Mouse (Mus musculus): ENCODE measurements around the gene Shox2. TPM values are rescaled to one million over a fixed set of nuclear protein-coding genes. Genes with fewer than 3 reads are reported as not detected.

Gene Shox2
- 23.7 and 32.7 TPM in 2 replicates for polyA plus RNA-seq (2014; fragmentation: Nextera tagmentation; extraction: Ambion mirVana)

- H3K4me3 ChIP-seq (ENCODE audit: low read depth, low read length) = peak within 1 kb of the TSS; percentile 41
- no peak for ATAC-seq (ENCODE audit: low FRiP score)
- peaks cover 44% of the 10 kb centered on the region for H3K27me3 ChIP-seq (ENCODE audit: control insufficient read depth, insufficient read depth, low read length)
- H3K9me3 ChIP-seq (ENCODE audit: control insufficient read depth, low read length) = no peaks in the 10 kb centered on the region
- DNase-seq (ENCODE audit: low spot score) = peak; percentile 54
- 0% methylated on average over 10 of the region's 15 CpGs for WGBS
- peak within 1 kb of the TSS; percentile 75 for H3K27ac ChIP-seq (ENCODE audit: low read depth, low read length)
- no peaks in the 10 kb centered on the region for H3K36me3 ChIP-seq (ENCODE audit: control insufficient read depth, insufficient read depth, low read length)
- peak within 1 kb of the TSS; percentile 52 for H3K9ac ChIP-seq (ENCODE audit: low read depth, low read length)
- H3K4me1 ChIP-seq (replicated peaks; ENCODE audit: control insufficient read depth, insufficient read depth, low read length) = peaks cover 4% of the 10 kb centered on the region
- peak within 1 kb of the TSS; percentile 65 for H3K4me2 ChIP-seq (replicated peaks; ENCODE audit: low read depth, low read length)
Observed at GRCm38 (mm10) chr3:66981706-66982105, at the start of gene Shox2. TSS of gene Shox2 (minus strand) at chr3:66981771.

- H3K27me3 ChIP-seq (ENCODE audit: control insufficient read depth, insufficient read depth, low read length) = no peaks in the 10 kb centered on the region
- no peaks in the 10 kb centered on the region for H3K36me3 ChIP-seq (ENCODE audit: control insufficient read depth, insufficient read depth, low read length)
- no peak for ATAC-seq (ENCODE audit: low FRiP score)
- no peak for DNase-seq (ENCODE audit: low spot score)
- no peak overlapping the region for H3K4me3 ChIP-seq (ENCODE audit: low read depth, low read length)
- no peak overlapping the region for H3K4me2 ChIP-seq (replicated peaks; ENCODE audit: low read depth, low read length)
- H3K9ac ChIP-seq (ENCODE audit: low read depth, low read length) = no peak overlapping the region
- no peak overlapping the region for H3K27ac ChIP-seq (ENCODE audit: low read depth, low read length)
- no peaks in the 10 kb centered on the region for H3K9me3 ChIP-seq (ENCODE audit: control insufficient read depth, low read length)
- H3K4me1 ChIP-seq (replicated peaks; ENCODE audit: control insufficient read depth, insufficient read depth, low read length) = no peaks in the 10 kb centered on the region
- WGBS = 95% methylated on average over 1 of the region's 1 CpGs
Observed at GRCm38 (mm10) chr3:66996820-66997219, 15.2 kb upstream of the Shox2 start.

- no peaks in the 10 kb centered on the region for H3K36me3 ChIP-seq (ENCODE audit: control insufficient read depth, insufficient read depth, low read length)
- H3K27me3 ChIP-seq (ENCODE audit: control insufficient read depth, insufficient read depth, low read length) = peaks cover 12% of the 10 kb centered on the region
- 4% methylated on average over 1 of the region's 1 CpGs for WGBS
- H3K9ac ChIP-seq (ENCODE audit: low read depth, low read length) = peak overlapping the region; percentile 83
- DNase-seq (ENCODE audit: low spot score) (no peak), ATAC-seq (ENCODE audit: low FRiP score) (no peak)
- no peaks in the 10 kb centered on the region; the same call in 1 of the 2 replicates for H3K4me1 ChIP-seq (replicated peaks; ENCODE audit: control insufficient read depth, insufficient read depth, low read length)
- peak overlapping the region; percentile 49 for H3K4me2 ChIP-seq (replicated peaks; ENCODE audit: low read depth, low read length)
- peak overlapping the region; percentile 71 for H3K4me3 ChIP-seq (ENCODE audit: low read depth, low read length)
- H3K9me3 ChIP-seq (ENCODE audit: control insufficient read depth, low read length) = no peaks in the 10 kb centered on the region
- H3K27ac ChIP-seq (ENCODE audit: low read depth, low read length) = no peak overlapping the region
Observed at GRCm38 (mm10) chr3:66986287-66986560, 4.7 kb upstream of the Shox2 start.

GRCm38 (mm10) chr3:66985539-66986286 is 4.1 kb upstream of the Shox2 start:
- Histone ChIP-seq H3K4me2 (replicated peaks; ENCODE audit: low read depth, low read length) (peak overlapping the region; percentile 49), H3K4me3 (ENCODE audit: low read depth, low read length) (peak overlapping the region; percentile 71), H3K4me1 (replicated peaks; ENCODE audit: control insufficient read depth, insufficient read depth, low read length) (no peaks in the 10 kb centered on the region; the same call in none of the 2 replicates), H3K27ac (ENCODE audit: low read depth, low read length) (peak overlapping the region; percentile 47; the same call in 1 of the 2 replicates), H3K36me3 (ENCODE audit: control insufficient read depth, insufficient read depth, low read length) (no peaks in the 10 kb centered on the region), H3K9ac (ENCODE audit: low read depth, low read length) (peak overlapping the region; percentile 83), H3K27me3 (ENCODE audit: control insufficient read depth, insufficient read depth, low read length) (peaks cover 16% of the 10 kb centered on the region), H3K9me3 (ENCODE audit: control insufficient read depth, low read length) (no peaks in the 10 kb centered on the region)
- peak; percentile 94 for ATAC-seq (ENCODE audit: low FRiP score)
- WGBS = under 1% methylated on average over 57 of the region's 60 CpGs
- DNase-seq (ENCODE audit: low spot score) = peak; percentile 87

GRCm38 (mm10) chr3:66983481-66983880 is 1.9 kb upstream of the Shox2 start:
- WGBS = 12% methylated on average over 3 of the region's 3 CpGs

GRCm38 (mm10) chr3:66982181-66982911 is 775 bp upstream of the Shox2 start:
- Histone ChIP-seq H3K27me3 (ENCODE audit: control insufficient read depth, insufficient read depth, low read length) (peaks cover 40% of the 10 kb centered on the region), H3K36me3 (ENCODE audit: control insufficient read depth, insufficient read depth, low read length) (no peaks in the 10 kb centered on the region), H3K4me2 (replicated peaks; ENCODE audit: low read depth, low read length) (peak overlapping the region; percentile 65), H3K9me3 (ENCODE audit: control insufficient read depth, low read length) (no peaks in the 10 kb centered on the region), H3K4me1 (replicated peaks; ENCODE audit: control insufficient read depth, insufficient read depth, low read length) (peaks cover 4% of the 10 kb centered on the region), H3K9ac (ENCODE audit: low read depth, low read length) (no peak overlapping the region), H3K4me3 (ENCODE audit: low read depth, low read length) (peak overlapping the region; percentile 41), H3K27ac (ENCODE audit: low read depth, low read length) (peak overlapping the region; percentile 24; the same call in 1 of the 2 replicates)
- under 1% methylated on average over 29 of the region's 29 CpGs for WGBS
- peak; percentile 18; the same call in 1 of the 2 replicates for ATAC-seq (ENCODE audit: low FRiP score)
- peak; percentile 68 for DNase-seq (ENCODE audit: low spot score)

More at GRCm38 (mm10) chr3:66983481-66983880, 1.9 kb upstream of the Shox2 start:
- Histone ChIP-seq H3K4me2 (replicated peaks; ENCODE audit: low read depth, low read length) (no peak overlapping the region), H3K36me3 (ENCODE audit: control insufficient read depth, insufficient read depth, low read length) (no peaks in the 10 kb centered on the region), H3K9ac (ENCODE audit: low read depth, low read length) (no peak overlapping the region), H3K9me3 (ENCODE audit: control insufficient read depth, low read length) (no peaks in the 10 kb centered on the region), H3K27me3 (ENCODE audit: control insufficient read depth, insufficient read depth, low read length) (peaks cover 33% of the 10 kb centered on the region), H3K27ac (ENCODE audit: low read depth, low read length) (no peak overlapping the region), H3K4me3 (ENCODE audit: low read depth, low read length) (no peak overlapping the region), H3K4me1 (replicated peaks; ENCODE audit: control insufficient read depth, insufficient read depth, low read length) (peaks cover 3% of the 10 kb centered on the region)
- peak; percentile 10 for DNase-seq (ENCODE audit: low spot score)
- no peak for ATAC-seq (ENCODE audit: low FRiP score)

DNA sequence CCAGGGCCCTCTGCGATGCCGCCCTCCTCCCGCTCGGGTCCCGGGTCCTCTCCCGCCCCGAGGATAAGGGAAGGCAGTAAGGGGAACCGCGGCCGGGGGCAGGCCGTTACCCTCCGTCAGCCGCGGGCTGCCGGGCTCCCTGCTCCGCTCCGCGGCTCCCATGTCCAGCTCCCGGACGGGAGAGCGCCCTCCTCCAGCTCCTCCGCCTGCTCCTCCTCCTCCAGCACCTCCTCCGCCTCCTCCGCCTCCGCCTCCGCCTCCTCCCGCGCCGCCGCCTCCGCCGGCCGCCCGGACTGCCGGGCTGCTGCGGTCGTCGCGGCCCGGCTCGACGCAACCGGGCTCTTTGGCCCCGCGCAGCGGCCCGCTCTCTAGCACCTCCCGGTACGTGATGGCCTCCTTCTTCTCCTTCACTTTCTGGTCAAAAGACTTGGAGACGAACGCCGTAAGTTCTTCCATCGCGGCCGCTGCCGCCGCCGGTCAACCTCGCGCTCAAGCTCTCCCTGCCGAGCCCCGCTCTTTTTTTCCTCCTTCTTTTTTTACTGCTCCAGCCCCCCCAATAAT is 390 bp downstream of the Shox2 start, which contains the start of gene Rsrc1:
TSS of gene Rsrc1 (plus strand) at position 290 of the 561 bp plus-strand sequence.
- DNase-seq (ENCODE audit: low spot score) = peak; percentile 71
- Histone ChIP-seq H3K4me3 (ENCODE audit: low read depth, low read length) (peak within 1 kb of the TSS; percentile 41), H3K27me3 (ENCODE audit: control insufficient read depth, insufficient read depth, low read length) (peaks cover 44% of the 10 kb centered on the region), H3K36me3 (ENCODE audit: control insufficient read depth, insufficient read depth, low read length) (no peaks in the 10 kb centered on the region), H3K9me3 (ENCODE audit: control insufficient read depth, low read length) (no peaks in the 10 kb centered on the region), H3K9ac (ENCODE audit: low read depth, low read length) (peak within 1 kb of the TSS; percentile 52), H3K27ac (ENCODE audit: low read depth, low read length) (peak within 1 kb of the TSS; percentile 75), H3K4me2 (replicated peaks; ENCODE audit: low read depth, low read length) (peak within 1 kb of the TSS; percentile 65), H3K4me1 (replicated peaks; ENCODE audit: control insufficient read depth, insufficient read depth, low read length) (peaks cover 4% of the 10 kb centered on the region)
- ATAC-seq (ENCODE audit: low FRiP score) = peak; percentile 37
- WGBS = under 1% methylated on average over 36 of the region's 62 CpGs

- Histone ChIP-seq H3K36me3 (ENCODE audit: control insufficient read depth, insufficient read depth, low read length) (no peaks in the 10 kb centered on the region), H3K9me3 (ENCODE audit: control insufficient read depth, low read length) (no peaks in the 10 kb centered on the region), H3K27ac (ENCODE audit: low read depth, low read length) (peak overlapping the region; percentile 75), H3K4me1 (replicated peaks; ENCODE audit: control insufficient read depth, insufficient read depth, low read length) (peaks cover 4% of the 10 kb centered on the region), H3K27me3 (ENCODE audit: control insufficient read depth, insufficient read depth, low read length) (peaks cover 47% of the 10 kb centered on the region), H3K9ac (ENCODE audit: low read depth, low read length) (peak overlapping the region; percentile 52; the same call in 1 of the 2 replicates), H3K4me2 (replicated peaks; ENCODE audit: low read depth, low read length) (peak overlapping the region; percentile 65), H3K4me3 (ENCODE audit: low read depth, low read length) (peak overlapping the region; percentile 41)
- DNase-seq (ENCODE audit: low spot score) (peak; percentile 58), ATAC-seq (ENCODE audit: low FRiP score) (no peak)
- 2% methylated on average over 28 of the region's 29 CpGs for WGBS
Observed at GRCm38 (mm10) chr3:66980111-66980975, 1.2 kb downstream of the Shox2 start.

All from hindbrain, embryonic 11.5 days (tissue).